Mouse (Mus musculus) heart, postnatal 10 days (tissue): ENCODE data around the gene Tmem164. TPM values are rescaled to one million over a fixed set of nuclear protein-coding genes. Genes with fewer than 3 reads are reported as not detected.
A peak's percentile ranks its signal among the peaks of the same experiment; 100 is the strongest.

Experiments used
- DNase-seq, 2 experiments: peaks; one replicate each; pipeline ENCODE4 v3.0.0; 2021
- intact Hi-C: fragments of 180-260 bp; cut with DNase I; formaldehyde crosslinking; loops from one replicate; pipeline ENCODE4 v1.15.1; 2025
- total RNA-seq, 2 experiments: library from RNA; stranded (reverse); gene quantifications; 2 replicates each; pipeline ENCODE4 v1.2.3; 2021

Gene Tmem164
- total RNA-seq, 2 experiments from 2014 or later: 40.3 to 57.2 TPM

DNA sequence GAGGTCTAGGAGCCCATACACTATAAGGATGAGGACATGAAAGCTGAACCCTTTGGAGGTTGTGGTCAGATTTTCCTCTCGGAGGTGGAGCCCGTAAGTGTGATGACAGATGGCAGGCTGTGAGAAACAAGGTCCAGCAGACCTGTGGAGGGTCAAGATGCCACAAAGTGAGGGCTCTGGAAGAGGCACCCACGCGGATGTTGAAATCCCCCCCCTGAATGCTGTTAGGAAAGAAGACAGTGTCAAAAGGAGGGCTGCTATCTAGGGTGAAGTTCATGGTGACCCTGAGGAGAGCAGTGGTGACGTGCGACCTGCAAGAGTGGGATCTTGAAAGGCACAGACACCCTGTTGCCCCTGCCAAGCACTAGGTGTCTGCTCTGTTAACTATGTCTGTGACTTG, 140.0 kb downstream of the Tmem164 start:
- DNase-seq: no peak

GRCm38 (mm10) chrX:142821846-142822245, 140.6 kb downstream of the Tmem164 start:
- peak in 1 of 2 experiments; percentile 51 for DNase-seq
- intact Hi-C loops: loop anchor here (5.0 kb wide), 1 partner anchor 145 kb away; the partner anchor contains the start of gene Ammecr1

More for the DNA sequence above, 140.0 kb downstream of the Tmem164 start:
- intact Hi-C loops: loop anchor here (5.0 kb wide), 1 partner anchor 146 kb away; the partner anchor contains the start of gene Ammecr1

DNA sequence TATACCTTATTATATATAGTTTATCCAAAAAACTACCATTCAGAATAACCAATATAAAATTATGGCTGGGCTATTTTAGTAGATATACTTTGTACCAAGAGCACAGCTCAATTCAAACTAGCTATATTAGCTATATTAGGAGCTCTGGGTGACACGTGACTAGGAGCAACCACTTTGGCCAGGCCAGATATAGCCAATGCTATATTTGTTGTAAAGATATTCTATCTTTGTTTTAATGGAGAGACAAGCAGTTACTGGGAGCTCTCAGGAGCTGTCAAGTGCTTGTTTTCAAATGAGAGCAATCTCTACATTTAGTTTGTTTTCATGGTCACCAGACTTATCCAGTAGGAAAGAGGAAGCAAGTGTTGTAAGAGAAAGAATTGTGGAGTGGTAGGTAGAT, 144.1 kb downstream of the Tmem164 start:
- no peak for DNase-seq
- intact Hi-C loops: no loop called here

DNA sequence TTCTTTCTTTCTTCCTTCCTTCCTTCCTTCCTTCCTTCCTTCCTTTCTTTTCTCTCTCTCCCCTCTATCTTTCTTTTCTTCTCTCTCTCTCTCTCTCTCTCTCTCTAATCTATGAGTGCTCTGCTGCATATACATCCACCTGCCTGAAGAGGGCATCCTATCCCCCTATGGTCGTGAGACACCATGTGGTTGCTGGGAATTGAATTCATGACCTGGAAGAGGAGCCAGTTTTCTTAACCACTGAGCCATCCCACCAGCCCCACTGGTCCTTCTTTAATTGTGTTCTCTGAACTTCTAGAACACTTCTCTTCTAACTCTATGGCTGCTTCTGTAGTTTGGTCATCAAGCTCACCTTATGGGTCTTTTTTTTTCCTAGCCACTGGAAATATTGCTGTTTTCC, 146.4 kb downstream of the Tmem164 start:
- intact Hi-C loops: no loop called here
- no peak for DNase-seq

DNA sequence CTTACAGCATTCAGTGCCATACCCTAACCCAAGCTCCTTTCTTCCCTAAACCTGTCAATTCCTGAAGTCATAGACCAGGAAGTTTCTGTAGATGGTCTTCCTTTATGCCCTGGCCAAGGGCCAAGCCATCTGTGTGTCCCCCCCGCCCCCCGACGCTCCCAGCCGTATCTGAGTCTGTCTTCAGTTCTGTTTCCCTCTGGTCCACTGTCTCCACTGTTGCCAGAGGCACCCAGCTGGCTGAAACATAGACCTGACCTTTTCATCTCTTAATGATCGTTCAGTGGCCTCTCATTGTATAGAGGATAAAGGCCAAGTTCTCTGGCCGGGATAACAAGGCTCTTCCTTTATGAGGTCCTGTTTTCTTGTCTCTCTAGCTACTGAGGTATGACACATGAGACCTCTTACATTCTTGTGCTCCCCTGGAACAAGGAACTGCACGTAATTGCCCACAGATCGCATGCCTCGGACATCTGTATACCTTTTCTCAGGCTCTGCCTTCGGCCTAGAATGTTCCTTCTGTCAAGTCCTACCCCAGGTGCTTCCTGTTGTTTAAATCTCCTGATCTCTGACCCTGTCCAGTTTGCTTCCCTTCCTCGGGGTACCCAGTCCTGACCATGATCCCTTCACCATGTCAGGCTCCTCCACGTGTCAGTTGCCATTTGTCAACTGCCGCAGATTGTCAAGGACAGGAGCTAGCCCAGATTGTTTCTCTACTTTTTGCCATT, 147.1 kb downstream of the Tmem164 start:
- no peak for DNase-seq
- intact Hi-C loops: no loop called here

DNA sequence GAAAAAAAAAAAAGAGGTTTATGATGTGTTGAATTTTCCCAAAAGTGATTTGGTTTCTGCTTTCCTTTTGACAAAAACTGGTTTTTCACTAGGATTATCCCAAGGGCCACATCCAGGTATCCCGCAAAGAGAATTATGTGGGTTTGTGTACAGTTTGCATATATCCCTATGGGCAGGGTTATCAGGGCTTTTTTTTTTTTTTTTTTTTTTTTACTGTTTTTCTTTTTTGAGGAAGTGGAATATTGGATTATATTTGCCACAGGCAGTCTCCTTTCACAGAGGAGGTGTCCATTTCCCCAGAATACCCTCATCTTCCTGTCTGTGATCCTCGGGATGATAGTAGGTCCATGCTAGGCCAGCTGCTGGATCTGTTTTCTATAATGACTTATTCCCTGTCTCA, 148.1 kb downstream of the Tmem164 start:
- intact Hi-C loops: no loop called here
- DNase-seq: no peak

GRCm38 (mm10) chrX:142829866-142830470, 148.8 kb downstream of the Tmem164 start:
- intact Hi-C loops: no loop called here
- no peak for DNase-seq

- intact Hi-C loops: no loop called here
- DNase-seq: peak in 1 of 2 experiments; percentile 48
Measured at GRCm38 (mm10) chrX:142830572-142830971, 149.4 kb downstream of the Tmem164 start.

DNA sequence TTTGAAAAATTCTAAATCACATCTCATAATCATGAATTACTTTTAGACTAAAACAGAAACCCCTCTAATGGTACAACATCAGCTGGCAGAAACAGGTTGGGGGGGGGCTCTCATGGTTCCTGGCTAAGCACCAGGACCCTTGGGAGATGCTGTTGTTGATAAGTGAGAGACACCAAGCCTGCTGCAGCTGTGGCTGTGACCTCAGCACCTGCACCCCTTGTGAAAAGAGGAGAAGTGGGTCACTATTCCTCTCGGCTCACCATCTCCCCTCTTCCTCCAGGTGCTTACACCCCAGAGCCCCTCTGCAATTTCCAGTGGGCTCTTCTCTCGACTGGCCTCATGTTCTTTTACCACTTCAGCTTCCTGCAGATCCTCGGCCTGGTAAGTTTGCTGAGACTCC, 151.0 kb downstream of the Tmem164 start:
- DNase-seq: no peak
- intact Hi-C loops: no loop called here

DNA sequence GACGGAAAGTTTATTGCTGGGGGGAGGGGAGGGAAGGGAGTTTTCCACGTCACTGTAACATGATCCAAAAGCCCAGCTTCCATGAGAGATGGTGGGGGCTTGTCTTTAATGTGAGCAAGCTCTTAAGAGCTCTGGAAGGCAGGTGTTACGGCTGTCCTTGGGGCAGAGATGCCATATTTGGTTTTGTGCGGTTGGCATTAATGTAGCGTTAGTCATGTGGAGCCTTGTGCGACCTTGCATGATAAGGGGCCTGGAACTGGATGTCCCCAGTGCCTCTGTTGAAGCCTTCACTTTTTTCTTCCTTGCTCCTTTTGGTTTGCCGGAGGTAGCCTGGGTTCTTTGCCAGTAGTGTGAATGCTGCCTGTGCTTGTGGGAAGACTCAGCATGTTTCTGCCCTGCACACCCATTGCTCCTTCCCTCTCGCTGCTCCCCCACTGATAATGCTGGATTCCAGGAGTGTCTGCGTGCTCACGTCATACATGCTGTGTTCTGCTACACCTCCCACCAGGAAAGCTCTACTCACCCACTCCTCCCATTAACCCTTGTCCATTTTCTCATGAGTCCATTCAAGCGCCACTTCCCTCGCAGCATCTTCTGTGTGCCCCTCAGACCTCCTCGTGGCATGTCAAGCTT, 152.1 kb downstream of the Tmem164 start:
- peak; percentile 43 to 58 for DNase-seq
- intact Hi-C loops: no loop called here

DNA sequence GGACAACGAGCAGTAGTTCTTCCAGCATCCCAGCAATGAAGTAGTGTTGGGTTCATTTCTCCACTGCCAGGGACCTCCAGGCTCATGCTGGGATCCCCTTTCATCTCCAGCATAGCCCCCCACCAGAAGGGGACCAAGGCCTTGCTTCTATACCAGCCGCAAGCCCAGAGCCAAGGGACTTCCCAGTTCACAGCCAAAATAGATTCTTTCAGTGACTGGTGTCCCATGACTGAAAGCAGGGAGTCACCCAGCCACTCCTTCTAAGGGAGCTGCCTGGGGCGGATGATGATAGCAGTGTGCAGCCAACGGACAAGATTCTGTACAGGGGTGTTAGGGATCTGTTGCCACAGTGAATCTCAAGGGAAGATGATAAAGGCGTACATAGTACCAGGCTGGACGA, 153.6 kb downstream of the Tmem164 start:
- DNase-seq: no peak
- intact Hi-C loops: no loop called here

DNA sequence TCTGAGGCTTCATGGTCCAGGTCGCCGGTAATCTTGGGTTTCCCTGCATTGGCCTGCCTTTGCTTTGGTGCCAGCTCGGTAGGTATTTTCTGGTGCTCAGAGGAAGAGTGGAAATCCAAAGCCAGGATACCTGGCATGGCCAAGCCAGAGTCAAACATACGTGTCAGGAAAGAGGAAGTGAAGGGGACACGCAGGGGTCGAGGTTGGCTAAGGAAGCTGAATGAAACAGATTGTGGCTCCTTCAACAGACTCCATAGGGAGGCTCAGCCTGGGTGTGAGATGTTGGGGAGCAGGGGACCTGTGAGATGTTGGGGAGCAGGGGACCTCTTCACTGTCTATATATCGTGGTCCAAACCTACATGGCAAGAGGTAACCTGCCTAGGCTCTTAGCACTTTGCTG, 155.2 kb downstream of the Tmem164 start:
- DNase-seq: no peak
- intact Hi-C loops: no loop called here

GRCm38 (mm10) chrX:142837316-142837715, 156.1 kb downstream of the Tmem164 start:
- intact Hi-C loops: no loop called here
- no peak for DNase-seq

- DNase-seq: peak in 1 of 2 experiments; percentile 40
- intact Hi-C loops: no loop called here
Measured at GRCm38 (mm10) chrX:142838841-142839240, 157.6 kb downstream of the Tmem164 start.

GRCm38 (mm10) chrX:142839411-142839810, 158.2 kb downstream of the Tmem164 start:
- intact Hi-C loops: no loop called here
- DNase-seq: no peak

DNA sequence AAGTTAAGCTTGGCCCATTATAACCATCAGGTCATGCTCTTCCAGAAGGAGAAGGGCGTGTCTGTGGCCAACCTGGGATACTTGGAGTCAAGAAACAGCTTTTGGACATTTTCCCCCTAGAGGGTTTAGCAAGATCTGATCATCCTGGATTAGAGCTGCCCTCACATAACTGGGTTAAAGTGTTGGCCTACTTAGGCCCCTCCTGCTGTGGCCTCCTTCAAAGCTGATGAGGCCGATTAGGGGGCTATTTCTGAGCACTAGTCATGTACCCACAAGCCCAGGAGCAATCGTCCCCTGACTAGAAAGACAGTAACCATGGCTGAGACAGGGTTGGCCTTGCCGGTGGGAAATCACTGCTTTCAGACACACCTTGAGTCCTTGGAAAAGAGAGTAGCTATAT, 160.7 kb downstream of the Tmem164 start:
- intact Hi-C loops: no loop called here
- DNase-seq: no peak

- intact Hi-C loops: no loop called here
- no peak for DNase-seq
Measured at GRCm38 (mm10) chrX:142846266-142846665, 165.1 kb downstream of the Tmem164 start.

GRCm38 (mm10) chrX:142848032-142848431, 166.8 kb downstream of the Tmem164 start:
- no peak for DNase-seq
- intact Hi-C loops: no loop called here

DNA sequence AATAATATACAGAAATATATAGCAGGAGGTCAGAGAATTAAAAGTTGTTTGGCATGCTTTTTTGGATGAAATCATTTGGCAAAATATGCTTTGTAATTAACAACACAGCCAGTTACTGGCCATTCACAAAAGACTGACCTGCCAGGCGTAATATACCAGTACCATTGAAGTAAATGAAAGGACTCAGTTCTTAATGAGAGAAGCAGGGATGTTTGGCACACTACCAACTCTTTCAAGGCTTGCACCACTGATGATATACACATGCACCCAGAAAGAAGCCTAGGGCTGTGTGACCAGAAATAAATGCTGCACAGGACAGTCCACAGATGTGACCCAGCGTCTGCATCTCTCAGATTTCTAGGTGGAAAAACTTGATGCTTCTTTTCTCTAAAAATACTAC, 188.6 kb downstream of the Tmem164 start:
- peak; percentile 14 to 25 for DNase-seq
- intact Hi-C loops: loop anchor here (5.0 kb wide), 1 partner anchor 97 kb away; the partner anchor contains the start of gene Ammecr1

- intact Hi-C loops: no loop called here
- no peak for DNase-seq
Measured at GRCm38 (mm10) chrX:142882255-142882654, 201.0 kb downstream of the Tmem164 start.

DNA sequence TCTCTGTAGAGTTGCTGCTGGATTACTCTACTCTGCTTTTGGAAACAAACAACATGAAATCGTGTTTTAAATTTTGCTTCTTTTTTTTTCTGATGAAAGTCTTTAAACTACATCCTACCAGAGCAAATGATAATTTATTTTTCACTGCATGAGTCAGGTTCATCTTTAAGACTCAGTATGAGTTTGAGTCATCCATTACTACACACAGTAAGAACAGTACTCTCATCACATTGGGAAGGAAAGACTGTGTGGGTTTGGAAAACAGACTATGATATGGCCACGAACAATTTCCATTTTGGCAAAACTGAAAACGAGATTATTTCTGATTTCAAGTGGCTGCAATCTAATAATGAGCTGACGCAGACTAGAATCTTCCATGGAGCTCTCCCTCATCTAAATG, 202.4 kb downstream of the Tmem164 start:
- intact Hi-C loops: no loop called here

GRCm38 (mm10) chrX:142885962-142886361, 204.8 kb downstream of the Tmem164 start:
- intact Hi-C loops: no loop called here
- DNase-seq: no peak

More for the DNA sequence above, 202.4 kb downstream of the Tmem164 start:
- no peak for DNase-seq
